Mouse (Mus musculus) heart, adult 18-20 months (tissue): Measurements from ENCODE around the gene Gm4792. TPM values are rescaled to one million over a fixed set of nuclear protein-coding genes. Genes with fewer than 3 reads are reported as not detected.

Experiments
- DNase-seq, 2 experiments: peaks; one replicate each; pipeline ENCODE4 v3.0.0; 2021 to 2022; ENCODE audit warnings: mixed read lengths in 1 of 2
- long read RNA-seq, 2 experiments: library from polyadenylated mRNA; stranded (forward); transcript quantifications; one replicate each; pipeline ENCODE4 v2.0.0; 2021
- total RNA-seq, 2 experiments: library from RNA; stranded (reverse); gene quantifications; 2 replicates each; pipeline ENCODE4 v1.2.3; 2021

The Gm4792 gene
- not detected for total RNA-seq
- long read RNA-seq, experiment 1: 0 reads
- long read RNA-seq, experiment 2: 0 reads

DNA sequence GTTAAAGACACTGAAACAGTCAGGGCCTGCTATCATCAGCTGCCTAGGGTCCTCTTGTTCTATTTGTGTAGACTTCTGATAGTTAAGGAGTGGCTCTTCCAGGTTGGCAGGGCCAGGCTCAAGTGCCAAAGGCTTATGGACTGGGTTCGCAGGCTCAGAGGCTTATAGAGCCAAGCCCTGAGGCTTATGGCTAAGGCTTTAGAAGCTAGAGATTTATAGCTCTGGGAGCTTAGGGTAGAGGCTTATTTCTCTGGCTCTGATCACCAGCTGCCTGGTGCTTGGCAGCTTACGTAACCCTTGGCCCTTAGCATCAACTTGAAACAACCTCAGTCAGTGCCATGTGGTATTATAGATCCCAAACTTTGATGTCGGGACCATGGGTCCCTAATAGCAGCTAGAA lies at the start of gene Gm4792:
Gene Gm4792 (minus strand): TSS at position 233 of the 400 bp plus-strand sequence.
- no peak for DNase-seq

DNA sequence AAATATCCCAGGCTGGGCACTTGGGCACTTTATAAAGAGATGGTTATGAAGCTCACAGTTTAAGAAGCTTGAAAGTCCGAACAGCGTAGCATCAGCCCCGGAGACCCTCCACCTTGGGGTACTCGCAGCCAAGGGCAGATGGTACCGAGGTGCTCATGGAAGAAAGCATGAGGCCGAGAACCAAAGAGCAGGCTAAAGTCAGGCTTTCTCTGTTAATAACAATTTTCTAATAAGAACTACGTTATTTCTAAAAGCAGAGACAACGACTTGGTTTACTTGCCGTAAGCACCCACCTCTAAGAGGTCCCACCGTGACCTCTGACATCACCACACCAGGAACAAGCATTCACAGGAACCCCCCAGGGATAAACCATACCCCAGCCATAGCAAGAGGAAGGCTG lies 49.5 kb upstream of the Gm4792 start:
- DNase-seq: no peak

DNA sequence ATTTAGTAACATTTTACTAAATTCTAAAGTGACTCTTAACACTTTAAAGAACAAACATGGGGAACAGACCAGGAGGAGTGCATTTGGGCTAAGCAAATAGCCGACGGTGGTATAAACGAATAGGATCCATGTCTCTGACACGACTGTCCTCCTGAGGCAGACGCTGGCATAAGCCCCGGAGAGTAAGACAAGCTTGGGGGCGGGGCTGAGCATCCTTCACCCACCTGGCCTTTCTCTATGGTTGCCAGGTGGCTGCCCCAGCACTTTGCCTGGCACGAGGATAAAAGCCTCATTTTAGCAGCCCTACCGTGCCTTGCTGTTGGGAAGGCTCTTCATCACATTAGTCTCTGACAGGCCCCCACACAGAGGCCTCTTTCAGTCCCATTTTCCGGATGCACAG lies 48.8 kb upstream of the Gm4792 start:
- DNase-seq: no peak

DNA sequence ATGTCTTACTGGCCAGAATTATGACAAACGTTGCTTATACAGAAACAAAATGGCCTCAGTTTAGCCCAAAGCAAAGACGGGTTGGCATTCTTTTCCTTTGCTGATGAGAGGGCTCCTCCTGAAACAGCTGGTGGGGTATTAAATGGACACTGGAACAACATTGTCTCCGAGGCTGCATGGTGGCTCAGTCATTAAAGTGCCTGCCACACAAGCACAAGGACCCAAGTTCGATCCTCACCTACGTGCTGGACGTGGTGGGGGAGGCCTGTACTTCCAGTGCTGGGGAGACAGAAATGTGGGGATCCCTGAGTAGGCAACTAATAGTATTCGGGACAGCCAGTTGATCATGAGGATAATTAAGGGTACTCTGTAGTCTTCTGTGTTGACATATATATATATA lies 48.1 kb upstream of the Gm4792 start:
- DNase-seq: no peak

DNA sequence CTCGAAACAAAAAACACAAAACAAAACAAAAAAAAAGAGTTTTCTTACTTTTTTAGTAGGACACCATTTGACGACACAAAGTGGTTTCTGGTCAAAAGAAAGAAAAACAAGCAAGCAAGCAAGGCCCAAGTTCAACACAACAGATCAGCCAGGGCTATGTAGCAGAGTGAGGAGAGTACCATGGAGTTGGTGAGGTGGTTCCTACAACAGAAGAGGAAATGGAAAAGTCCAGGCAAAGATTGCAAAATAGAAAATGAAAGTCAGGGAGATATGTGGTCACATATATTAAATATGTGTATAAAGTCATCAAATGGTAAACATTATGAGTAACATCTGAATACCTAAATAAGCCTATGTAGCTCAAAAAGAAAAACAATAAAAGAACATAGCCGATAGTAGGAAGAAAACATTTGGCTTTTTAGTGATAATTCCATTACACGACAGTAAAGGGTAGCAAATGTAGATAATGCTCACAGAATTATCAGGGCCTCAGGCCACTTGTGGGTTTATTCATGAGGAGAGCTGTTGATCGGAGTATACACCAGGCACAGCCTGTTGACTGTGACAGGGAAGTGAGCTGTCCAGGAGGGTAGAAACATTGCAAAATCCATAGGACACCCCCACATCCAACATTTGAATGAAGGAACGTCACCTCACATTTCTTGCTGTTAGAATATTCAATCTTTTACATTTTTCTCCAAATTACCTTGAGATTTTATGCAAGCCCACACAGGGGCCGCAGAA lies 47.2 kb upstream of the Gm4792 start:
- DNase-seq: no peak

DNA sequence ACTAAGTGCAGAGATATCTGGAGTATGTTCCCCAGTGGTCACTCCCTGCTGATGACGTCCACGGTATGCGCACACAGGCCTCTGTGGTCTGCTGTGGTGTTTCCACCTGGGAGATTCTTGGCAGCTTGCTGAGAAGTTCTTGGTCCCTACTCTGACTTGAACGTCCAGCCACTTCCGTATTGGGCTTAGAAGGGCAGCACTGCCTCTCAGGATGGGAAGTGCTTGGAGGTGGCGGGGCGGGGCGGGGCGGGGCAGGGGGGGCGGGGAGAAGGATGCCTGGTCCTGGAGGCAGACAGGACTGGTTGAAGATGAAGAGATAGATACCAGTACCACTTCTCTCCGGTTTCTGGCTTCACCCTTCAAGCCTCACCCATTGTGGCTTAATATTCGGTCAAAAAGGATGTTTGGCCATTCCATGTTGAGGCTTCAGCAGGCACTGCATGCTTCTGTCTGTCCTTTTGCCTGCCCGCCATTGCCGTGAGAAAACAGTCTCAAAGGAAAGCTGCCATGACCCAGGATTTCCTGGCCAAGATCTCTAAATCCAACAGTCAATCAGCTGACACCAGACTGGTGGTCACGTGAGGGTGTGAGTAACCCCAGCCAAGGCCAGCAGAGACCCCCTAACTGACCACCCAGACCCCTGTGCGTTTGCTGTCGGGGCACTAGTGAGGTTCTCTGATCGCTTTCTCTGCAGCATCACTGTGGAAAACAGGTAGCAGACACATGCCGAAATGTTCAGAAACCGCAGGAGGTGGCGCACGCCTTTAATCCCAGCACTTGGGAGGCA lies 46.3 kb upstream of the Gm4792 start:
- DNase-seq: no peak

DNA sequence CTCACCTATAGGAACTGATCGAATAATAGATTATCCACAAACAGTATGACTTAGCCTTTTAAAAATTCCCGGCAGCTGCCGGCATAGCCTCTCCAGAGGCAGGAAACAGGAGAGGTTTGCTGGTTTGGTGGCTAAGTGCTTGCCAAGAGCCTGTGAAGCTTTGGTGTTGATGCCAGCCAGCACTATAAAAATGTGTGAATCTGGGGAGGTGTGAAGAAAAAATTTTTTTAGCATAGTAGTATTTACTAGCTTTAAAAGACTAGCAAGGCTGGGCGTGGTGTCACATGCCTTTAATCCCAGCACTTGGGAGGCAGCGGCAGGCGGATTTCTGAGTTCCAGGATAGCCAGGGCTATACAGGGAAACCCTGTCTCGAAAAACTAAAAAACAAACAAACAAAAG lies 45.1 kb upstream of the Gm4792 start:
- DNase-seq: no peak

DNA sequence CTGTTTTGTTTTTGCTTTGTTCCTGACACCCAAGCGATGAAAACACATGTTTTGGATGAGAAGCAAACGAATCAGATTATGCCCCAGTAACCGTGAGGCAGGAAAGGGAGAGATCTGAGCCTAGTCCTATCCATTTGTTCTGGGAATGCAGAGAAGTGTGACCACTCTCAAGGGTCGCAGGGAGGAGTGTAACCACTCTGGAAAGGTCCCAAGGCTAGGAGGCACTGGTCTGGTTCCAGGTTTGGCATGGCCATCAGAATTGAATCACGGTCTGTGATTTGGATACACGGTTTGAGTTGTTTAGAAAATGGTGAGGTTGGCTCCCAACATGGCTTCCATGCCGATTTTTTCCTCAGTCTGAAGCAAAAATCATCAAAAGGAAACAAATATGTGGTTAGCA lies 43.8 kb upstream of the Gm4792 start:
- DNase-seq: no peak

DNA sequence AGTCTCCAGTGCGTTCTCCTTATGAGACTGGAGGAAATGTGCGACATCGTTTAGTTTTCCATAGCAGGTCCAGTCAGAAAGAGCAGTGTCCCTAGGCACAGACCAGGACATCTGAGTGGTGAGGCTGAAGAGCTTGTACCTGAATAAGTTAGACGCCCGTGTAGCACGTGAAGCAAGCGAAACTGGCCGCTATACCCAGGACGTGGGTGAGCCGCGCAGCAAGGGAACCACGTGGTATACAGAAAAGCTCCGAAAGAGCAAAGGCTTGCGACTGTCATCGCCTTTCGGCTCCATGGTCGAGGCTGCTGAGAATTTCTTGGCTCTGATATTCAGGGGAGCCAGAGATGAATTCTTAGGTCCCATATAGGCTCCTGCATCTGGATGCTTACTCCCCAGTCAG lies 43.0 kb upstream of the Gm4792 start:
- no peak for DNase-seq

DNA sequence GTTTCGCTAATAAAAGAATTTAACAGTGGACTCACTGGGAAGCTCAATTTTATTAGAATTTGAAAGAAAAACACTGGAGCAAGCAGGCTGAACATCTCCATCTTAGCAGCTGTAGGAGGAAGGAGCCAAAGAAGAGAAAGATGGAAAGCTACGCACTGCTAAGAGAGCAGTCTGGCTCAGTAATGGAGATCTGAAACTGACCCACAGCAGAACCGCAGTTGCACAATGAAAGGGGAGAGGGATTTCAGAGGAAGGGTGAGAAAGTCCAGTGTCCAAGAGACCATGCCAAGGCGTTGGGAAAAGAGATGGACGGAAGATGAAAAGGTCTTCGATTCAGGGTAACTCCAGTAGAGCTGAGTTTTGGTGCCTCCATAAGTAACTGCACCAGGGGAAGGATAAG lies 37.6 kb upstream of the Gm4792 start:
- DNase-seq: no peak

DNA sequence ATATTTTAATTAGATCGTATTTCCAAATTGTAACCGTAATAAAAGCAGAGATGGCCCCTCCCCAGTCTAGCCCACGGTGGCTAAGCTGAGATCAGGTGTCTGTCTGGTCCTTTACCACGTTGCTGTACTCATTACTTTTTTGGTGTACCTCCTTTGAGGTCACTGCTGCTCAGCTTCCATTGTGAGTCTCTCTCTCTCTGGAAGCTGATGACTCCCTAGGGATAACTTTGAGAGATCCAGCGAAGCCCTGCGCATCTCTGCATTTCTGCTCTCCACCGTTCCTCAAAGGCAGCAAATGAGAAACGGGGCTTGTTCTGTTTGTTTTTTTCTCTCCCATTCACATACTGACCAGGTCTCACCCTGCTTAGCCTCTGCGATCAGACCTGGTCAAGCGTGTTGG lies 36.5 kb upstream of the Gm4792 start:
- no peak for DNase-seq

DNA sequence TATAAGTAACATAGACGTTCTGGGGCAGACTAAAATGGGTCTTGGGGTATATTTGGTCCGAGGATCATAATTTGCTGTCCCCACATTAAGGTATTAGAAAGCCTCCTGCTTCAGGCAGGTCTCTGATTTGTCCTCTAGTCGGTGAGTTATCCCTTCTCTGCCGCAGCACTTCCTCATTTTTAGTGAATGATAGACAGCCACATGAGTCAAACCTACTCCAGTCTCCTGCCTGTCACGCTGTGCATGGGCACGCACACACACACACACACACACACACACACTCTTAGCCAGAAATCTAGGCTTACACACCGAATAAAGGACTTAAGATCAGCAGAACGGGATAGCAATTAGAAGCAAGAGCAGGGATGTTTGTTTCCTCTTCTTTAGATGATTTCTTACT lies 34.8 kb upstream of the Gm4792 start:
- DNase-seq: no peak

DNA sequence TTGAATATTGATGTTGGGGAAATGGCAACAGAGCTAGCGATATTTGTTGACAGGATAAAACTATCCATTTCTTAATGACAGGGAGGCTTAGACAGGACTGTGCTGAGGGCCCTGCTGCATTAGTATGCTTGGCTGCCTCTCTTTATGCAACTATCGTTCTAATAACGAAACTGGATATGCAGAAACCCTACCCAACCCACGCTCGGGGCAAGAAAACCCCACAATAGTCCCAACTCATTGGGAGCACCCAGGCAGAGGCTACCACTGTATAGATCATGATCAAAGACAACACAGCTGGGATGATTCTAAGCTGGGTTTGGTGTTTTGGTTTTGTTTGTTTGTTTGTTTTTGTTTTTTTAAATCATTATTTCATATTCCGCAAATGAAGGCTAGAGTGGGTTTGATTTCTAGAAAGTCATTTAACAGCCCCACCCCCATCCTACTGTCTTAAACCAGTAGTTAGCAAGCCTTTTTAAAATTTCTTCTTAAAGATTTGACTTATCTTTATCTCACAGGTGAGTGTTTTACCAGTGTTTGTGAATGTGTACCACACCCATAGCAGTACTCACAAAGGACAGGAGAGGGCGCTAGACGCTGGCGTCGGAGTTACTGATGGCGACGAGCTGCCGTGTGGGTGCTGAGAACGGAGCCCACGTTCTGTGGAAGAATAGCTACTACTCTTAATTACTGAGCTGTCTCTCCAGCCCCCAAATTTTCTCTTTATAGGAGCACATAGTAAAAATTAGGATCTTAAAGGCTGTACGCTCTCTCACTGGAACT lies 34.0 kb upstream of the Gm4792 start:
- DNase-seq: no peak

DNA sequence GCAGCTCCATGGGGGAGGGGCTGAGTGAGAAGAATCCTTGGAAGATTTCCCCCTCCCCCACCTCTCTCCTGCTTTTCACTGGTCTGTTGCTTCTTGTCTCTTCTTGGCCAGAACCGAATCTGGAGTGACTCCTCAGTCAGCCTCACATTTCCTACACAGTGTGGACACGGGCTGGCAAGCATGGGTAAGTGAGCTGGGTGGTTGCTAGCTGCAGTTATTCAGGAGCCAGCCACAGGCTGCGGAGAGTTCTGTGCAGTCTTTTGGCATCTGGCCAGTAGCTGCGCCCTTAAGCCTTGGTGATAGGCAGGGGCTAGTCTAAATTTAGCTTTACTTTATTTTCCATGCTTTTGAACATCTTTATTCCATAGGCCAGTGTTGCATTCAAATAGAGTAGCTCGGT lies 31.5 kb upstream of the Gm4792 start:
- peak; percentile 7 to 13 for DNase-seq

DNA sequence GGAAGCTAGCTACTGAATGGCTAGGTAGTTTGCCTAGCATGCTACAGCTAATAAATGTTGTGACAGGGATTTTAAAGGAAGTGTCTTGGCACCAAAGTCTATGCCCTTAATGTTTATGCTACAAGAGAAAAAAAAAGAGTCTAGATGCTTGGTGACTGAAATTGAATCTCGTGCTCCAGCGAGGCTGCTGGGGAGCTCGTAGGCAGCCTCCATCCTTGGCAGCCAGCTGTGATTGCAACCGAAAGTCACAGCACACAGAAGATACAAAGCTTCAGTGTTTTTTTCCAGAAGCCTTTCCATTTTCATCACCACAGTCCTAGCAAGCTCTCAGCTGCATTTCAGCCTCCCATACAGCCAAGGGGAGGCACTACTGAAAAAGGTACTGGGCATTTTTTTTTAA lies 20.1 kb upstream of the Gm4792 start:
- DNase-seq: no peak

DNA sequence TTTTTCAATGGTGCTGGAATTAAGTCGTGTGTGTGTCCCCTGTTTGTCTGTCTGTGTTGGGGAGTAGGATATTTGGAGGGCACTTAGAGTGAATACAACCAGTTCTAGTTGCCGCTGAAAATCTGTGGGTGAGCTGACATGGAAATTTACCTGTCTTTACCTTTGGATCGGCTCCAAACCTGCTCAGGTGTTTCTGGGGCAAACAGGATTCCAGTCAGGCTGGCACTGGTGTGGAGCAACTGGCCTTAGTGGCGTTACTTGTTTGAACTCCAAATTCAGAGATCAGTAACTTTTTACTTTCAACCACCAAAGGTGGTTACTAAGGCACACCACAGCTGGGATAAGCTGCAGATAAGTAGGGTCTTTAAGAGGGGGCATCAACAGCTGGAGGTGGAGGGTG lies 14.6 kb upstream of the Gm4792 start:
- DNase-seq: no peak

DNA sequence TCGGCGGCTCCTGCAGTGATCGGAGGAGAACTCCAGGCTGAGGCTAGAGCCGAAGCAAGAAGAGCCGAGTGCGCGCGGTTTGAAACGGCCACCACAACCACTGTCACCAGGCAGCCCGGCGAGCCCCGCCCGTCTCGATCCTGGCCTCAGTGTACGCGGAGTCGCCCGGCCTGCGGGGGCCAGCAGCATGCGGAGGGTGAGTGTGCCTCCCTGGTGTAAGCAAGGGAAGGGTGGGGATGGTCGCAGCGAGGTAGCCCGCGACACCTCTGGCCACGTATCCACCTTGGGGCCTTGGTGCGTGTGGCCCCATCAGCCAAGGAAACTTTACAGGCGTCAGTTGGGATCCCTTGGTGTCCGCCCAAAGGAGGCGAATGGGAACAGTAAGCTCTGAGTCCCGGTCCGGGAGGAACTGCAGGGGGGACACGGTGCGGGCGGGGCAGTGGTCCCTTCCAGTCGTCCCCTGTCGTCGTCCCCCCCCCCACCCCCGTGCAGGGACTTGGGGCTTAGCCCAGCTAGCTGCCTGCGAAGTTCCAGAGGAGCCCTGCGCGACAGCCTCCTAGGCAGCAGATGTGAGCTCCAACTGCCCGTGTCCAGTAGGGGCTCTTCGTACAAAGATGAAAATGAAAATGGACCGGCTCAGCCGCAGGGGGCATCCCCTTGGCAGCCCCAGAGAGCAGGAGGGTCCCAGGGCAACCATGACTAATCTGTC lies 13.7 kb upstream of the Gm4792 start:
- DNase-seq: peak; percentile 7 to 40

DNA sequence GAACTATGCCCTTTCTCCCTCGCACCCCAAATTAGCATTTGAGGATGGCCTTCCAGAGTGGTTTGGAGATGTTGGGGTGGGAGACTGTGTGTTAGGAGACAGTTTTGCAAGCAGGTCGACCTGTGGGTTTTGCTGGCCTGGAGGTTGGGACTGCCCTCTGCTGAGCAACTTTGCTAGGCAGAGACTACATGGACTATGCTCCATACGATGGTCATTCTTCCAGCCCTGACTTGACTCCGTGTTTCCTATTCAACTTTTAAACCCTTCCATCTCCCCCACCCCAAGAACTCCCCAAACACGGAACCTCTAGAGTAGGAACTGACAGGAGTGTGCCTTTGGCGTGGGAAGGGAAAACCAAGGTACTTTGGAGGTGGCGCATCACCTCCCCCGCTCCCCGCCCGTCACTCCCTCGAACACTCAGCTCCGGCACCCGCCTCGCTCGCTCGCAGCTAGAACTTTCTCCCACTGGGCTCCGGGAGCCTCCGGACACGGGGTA lies 13.1 kb upstream of the Gm4792 start, which contains the start of gene Tmcc3:
Gene Tmcc3 (plus strand): TSS at position 439 of the 496 bp plus-strand sequence.
- peak in 1 of 2 experiments; percentile 2 for DNase-seq

DNA sequence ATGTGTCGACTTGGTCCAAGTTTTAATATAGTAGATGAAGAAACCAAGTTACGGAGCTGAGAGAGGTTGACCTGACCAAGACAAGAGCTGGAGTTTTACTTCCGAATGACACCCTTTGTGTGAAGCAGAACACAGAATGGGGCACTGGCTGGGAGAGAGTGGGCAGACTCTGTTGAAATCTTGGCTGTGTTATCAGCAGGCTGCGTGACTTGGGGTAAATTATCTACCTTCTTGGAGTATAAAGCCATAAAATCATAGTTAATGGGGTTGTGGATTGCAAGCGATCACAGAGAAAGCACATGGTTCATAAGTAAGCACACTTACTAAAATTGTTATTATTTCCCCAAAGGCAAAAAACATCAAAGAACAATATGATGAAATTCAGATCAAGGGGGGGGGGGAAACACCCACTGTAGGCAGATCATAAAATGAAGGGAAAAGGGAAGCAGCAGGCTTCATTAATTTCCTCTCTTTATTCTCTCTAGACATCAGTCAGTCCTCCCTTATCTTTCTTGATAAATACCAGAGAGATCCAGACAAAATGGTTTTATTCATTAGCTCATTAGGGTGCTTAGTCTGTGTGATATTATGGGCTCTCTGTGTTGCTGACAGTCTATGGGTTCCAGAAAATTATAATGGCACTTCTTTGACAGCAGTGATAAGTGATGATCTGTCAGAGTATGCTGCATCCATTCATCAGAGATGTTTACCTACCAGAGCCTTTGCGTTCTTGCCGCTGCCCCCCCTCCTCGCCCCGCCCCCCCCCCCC lies 12.2 kb upstream of the Gm4792 start:
- DNase-seq: no peak

DNA sequence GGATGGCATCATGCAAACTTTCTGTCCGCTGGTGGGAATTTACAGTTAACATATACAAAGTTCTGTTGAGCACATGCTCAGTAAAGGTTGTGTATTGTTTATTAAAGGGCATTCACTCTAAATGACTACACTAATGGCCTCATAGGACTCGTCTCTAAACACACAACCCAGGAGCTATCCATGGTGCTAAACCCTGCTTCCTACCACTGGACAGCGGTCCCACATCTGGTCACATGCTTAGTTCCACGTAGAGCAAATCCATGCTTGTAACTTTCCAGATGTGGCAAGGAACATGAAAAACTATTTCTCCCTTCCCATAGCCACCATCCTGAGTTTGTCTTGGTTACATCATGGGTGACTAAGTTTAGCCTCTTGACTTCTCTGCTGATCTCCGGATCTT lies 7.0 kb upstream of the Gm4792 start:
- DNase-seq: peak in 1 of 2 experiments; percentile 41

DNA sequence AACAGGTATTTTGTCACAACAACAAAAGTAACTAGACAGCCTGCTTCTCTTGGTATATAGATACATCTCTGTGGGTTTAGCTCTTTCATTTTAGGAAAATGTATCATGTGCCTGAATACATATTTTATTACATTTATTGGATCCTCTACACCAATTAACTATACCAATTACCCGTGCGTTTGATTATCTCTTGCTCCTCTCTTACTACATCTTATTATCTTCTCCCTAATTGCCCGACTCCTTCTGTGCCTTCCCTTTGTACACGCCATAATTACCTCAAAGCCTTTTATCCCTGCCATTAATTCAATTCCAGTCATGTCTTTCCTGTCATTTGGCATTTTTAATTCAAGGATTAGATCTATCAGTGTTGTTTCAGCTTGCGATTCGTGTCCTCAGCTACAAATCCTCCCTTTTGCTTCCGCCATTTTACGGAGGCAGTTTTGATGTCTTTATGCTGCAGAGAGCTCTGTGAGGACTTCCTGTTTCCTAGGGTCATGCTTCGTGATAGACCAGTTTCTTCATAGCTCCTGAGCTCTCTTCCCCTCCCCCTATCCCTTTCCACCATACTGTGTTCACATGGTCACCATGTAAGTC lies 5.7 kb upstream of the Gm4792 start:
- DNase-seq: no peak
